Mouse (Mus musculus) right cerebral cortex, postnatal 14 days (tissue): Measurements from ENCODE around the gene Gm5891.
"Not testable (repeated sequence)": the region's sequence is repeated elsewhere in the genome, so short reads cannot be mapped to it uniquely, and the experiment has no call there.

Source experiments
- DNase-seq: peaks from one replicate; pipeline ENCODE4 v3.0.0; 2022

Gm5891 gene

GRCm38 (mm10) chr7:21921191-21921590 lies at the start of gene Gm5891:
Gene Gm5891, minus strand, starts transcription at chr7:21921291.
- DNase-seq = not testable (repeated sequence)
